Mouse (Mus musculus): ENCODE results near the gene Camsap2.

Camsap2 gene

GRCm38 (mm10) chr1:136255174-136255573, 90.7 kb downstream of the Camsap2 start:
- no peak for DNase-seq

GRCm38 (mm10) chr1:136254503-136255065, 91.3 kb downstream of the Camsap2 start:
- no peak for DNase-seq

- no peak for DNase-seq
Observed at GRCm38 (mm10) chr1:136253472-136253871, 92.4 kb downstream of the Camsap2 start.

- DNase-seq: no peak
Observed at GRCm38 (mm10) chr1:136249662-136250061, 96.2 kb downstream of the Camsap2 start.

- DNase-seq: no peak
Observed at GRCm38 (mm10) chr1:136247393-136247792, 98.5 kb downstream of the Camsap2 start.

- DNase-seq: no peak
Observed at GRCm38 (mm10) chr1:136244469-136244868, 101.4 kb downstream of the Camsap2 start.

GRCm38 (mm10) chr1:136241801-136242200, 104.1 kb downstream of the Camsap2 start:
- DNase-seq: peak; percentile 26

GRCm38 (mm10) chr1:136238495-136238894, 107.4 kb downstream of the Camsap2 start:
- no peak for DNase-seq

- no peak for DNase-seq
Observed at GRCm38 (mm10) chr1:136234595-136235092, 111.3 kb downstream of the Camsap2 start.

GRCm38 (mm10) chr1:136233892-136234594, 111.9 kb downstream of the Camsap2 start, which contains the start of gene Inava:
TSS of gene Inava (minus strand) at chr1:136234264.
- peak; percentile 14 for DNase-seq

GRCm38 (mm10) chr1:136232986-136233790, 112.7 kb downstream of the Camsap2 start:
- no peak for DNase-seq

GRCm38 (mm10) chr1:136232285-136232926, 113.5 kb downstream of the Camsap2 start:
- no peak for DNase-seq

- DNase-seq: no peak
Observed at GRCm38 (mm10) chr1:136231596-136231995, 114.3 kb downstream of the Camsap2 start.

GRCm38 (mm10) chr1:136230201-136230600, 115.7 kb downstream of the Camsap2 start:
- no peak for DNase-seq

GRCm38 (mm10) chr1:136229040-136229373, 116.9 kb downstream of the Camsap2 start:
- DNase-seq: no peak

GRCm38 (mm10) chr1:136228328-136229039, 117.4 kb downstream of the Camsap2 start:
- no peak for DNase-seq

GRCm38 (mm10) chr1:136227870-136228269, 118.0 kb downstream of the Camsap2 start:
- no peak for DNase-seq

GRCm38 (mm10) chr1:136226626-136227025, 119.3 kb downstream of the Camsap2 start:
- DNase-seq: no peak

GRCm38 (mm10) chr1:136225846-136226245, 120.1 kb downstream of the Camsap2 start:
- no peak for DNase-seq

- DNase-seq: no peak
Observed at GRCm38 (mm10) chr1:136223758-136224342, 122.1 kb downstream of the Camsap2 start.

GRCm38 (mm10) chr1:136222386-136222785, 123.5 kb downstream of the Camsap2 start:
- DNase-seq: no peak

All from layer of hippocampus, adult 9-11 months (tissue).